Mouse (Mus musculus) adrenal gland, postnatal 25 days (tissue): Measurements from ENCODE around the gene Mterf1a. TPM values are rescaled to one million over a fixed set of nuclear protein-coding genes. Genes with fewer than 3 reads are reported as not detected.

Source experiments
- total RNA-seq: library from RNA; stranded (reverse); gene quantifications from 2 replicates; pipeline ENCODE4 v1.2.3, GENCODE M21; 2021

Gene Mterf1a
- total RNA-seq, 1 experiment from 2014 or later, result 9.4 TPM

Other genes starting within 250 kb of the Mterf1a start
- gene Tmbim7, start 242.8 kb downstream of the Mterf1a start, total RNA-seq, result not detected in 2 replicates
- gene Gatad1, start 236.7 kb downstream of the Mterf1a start, total RNA-seq, result 135 and 166 TPM in 2 replicates
- 77.2 and 79.4 TPM in 2 replicates for gene Ankib1, start 91.0 kb downstream of the Mterf1a start, total RNA-seq
- 56.9 and 61.0 TPM in 2 replicates for gene Krit1, start 90.7 kb downstream of the Mterf1a start, total RNA-seq
- not detected in 2 replicates for gene Lrrd1, start 48.8 kb downstream of the Mterf1a start, total RNA-seq
- 86.3 and 113 TPM in 2 replicates for gene Akap9, start 34.1 kb upstream of the Mterf1a start, total RNA-seq
- 142 and 229 TPM in 2 replicates for gene Cyp51, start 210.8 kb upstream of the Mterf1a start, total RNA-seq